In genomic region chr11:3832193-3832901, GRCm38 (mm10) we compare ENCODE assay signal across 8 mouse cellular contexts. TPM values are rescaled to one million over a fixed set of nuclear protein-coding genes. Genes with fewer than 3 reads are reported as not detected.
DNase-seq lines count a peak whose midpoint lies in the region; ATAC-seq lines count a peak whose summit lies in the region.

No protein-coding gene starts in this region.

- peak; percentile 52 for DNase-seq in embryonic facial prominence, embryonic 11.5 days (ENCODE audit: low spot score)
- no peak for DNase-seq in embryonic facial prominence, embryonic 10.5 days (ENCODE audit: low spot score)
- peak; percentile 56 to 61 for DNase-seq in left cerebral cortex, adult 18-20 months (ENCODE audit: low spot score in 2 of 2)
- DNase-seq in left cerebral cortex, postnatal 10 days (ENCODE audit: extremely low spot score in 1 of 2, low spot score in 2 of 2): no peak
- peak; percentile 84 for DNase-seq in Muller cell, postnatal 12 days (ENCODE audit: inconsistent ontology term)
- peak; percentile 64 for DNase-seq in kidney, postnatal 10 days
- peak; percentile 28 for DNase-seq in thymus, postnatal 25 days
- no peak for DNase-seq in ovary, postnatal 36 days (ENCODE audit: low spot score)

- no peak overlapping the region for H3K27ac ChIP-seq in embryonic facial prominence, embryonic 11.5 days (replicated peaks; ENCODE audit: low read depth, low read length)
- no peak overlapping the region for H3K27ac ChIP-seq in embryonic facial prominence, embryonic 10.5 days (replicated peaks)

- no peak overlapping the region for H3K4me2 ChIP-seq in embryonic facial prominence, embryonic 11.5 days (ENCODE audit: low read depth, low read length)

- no peaks in the 10 kb centered on the region for H3K36me3 ChIP-seq in embryonic facial prominence, embryonic 11.5 days (replicated peaks; ENCODE audit: control insufficient read depth, insufficient read depth, low read depth, low read length)
- no peaks in the 10 kb centered on the region for H3K36me3 ChIP-seq in embryonic facial prominence, embryonic 10.5 days (replicated peaks)

- H3K4me3 ChIP-seq in embryonic facial prominence, embryonic 11.5 days (ENCODE audit: low read depth, low read length): no peak overlapping the region
- H3K4me3 ChIP-seq in embryonic facial prominence, embryonic 10.5 days: no peak overlapping the region

- no peaks in the 10 kb centered on the region for H3K4me1 ChIP-seq in embryonic facial prominence, embryonic 11.5 days (ENCODE audit: control insufficient read depth, insufficient read depth, low read length)
- H3K4me1 ChIP-seq in embryonic facial prominence, embryonic 10.5 days: peaks cover 9% of the 10 kb centered on the region

- intact Hi-C loops in left cerebral cortex, postnatal 10 days (cut with DNase I): no loop called here

- no peak for ATAC-seq in embryonic facial prominence, embryonic 11.5 days (replicated peaks; ENCODE audit: insufficient number of reproducible peaks, low FRiP score, low TSS enrichment, low read depth)

- H3K9me3 ChIP-seq in embryonic facial prominence, embryonic 11.5 days (replicated peaks; ENCODE audit: control insufficient read depth, low read length): no peaks in the 10 kb centered on the region
- H3K9me3 ChIP-seq in embryonic facial prominence, embryonic 10.5 days: peaks cover 5% of the 10 kb centered on the region; the same call in 1 of the 2 replicates

- 52% methylated on average over 6 of the region's 6 CpGs for WGBS in embryonic facial prominence, embryonic 11.5 days
- 54% methylated on average over 6 of the region's 6 CpGs for WGBS in embryonic facial prominence, embryonic 10.5 days

- H3K9ac ChIP-seq in embryonic facial prominence, embryonic 11.5 days (replicated peaks; ENCODE audit: low read length): no peak overlapping the region

- no peaks in the 10 kb centered on the region for H3K27me3 ChIP-seq in embryonic facial prominence, embryonic 11.5 days (ENCODE audit: control insufficient read depth, insufficient read depth, low read length)
- 0 out of 2 replicates have a peak, but pooled peaks cover 17% of the 10 kb centered on the region for H3K27me3 ChIP-seq in embryonic facial prominence, embryonic 10.5 days (replicated peaks; ENCODE audit: low read depth, poor library complexity, severe bottlenecking)

RNA-seq across cellular contexts. Expression of gene Osbp2, which starts 31.4 kb away (rescaled TPM):
- 0.55 and 0.85 TPM in 2 replicates for polyA plus RNA-seq in embryonic facial prominence, embryonic 11.5 days (2014; fragmentation: Nextera tagmentation; extraction: Ambion mirVana)
- 0.82 and 1.2 TPM in 2 replicates for polyA plus RNA-seq in embryonic facial prominence, embryonic 10.5 days (2016; fragmentation: Nextera tagmentation; extraction: Ambion mirVana)
- total RNA-seq in left cerebral cortex, adult 18-20 months (2021): 100 to 1,000 TPM; 132 to 142 TPM
- 100 to 1,000 TPM; 125 to 126 TPM for total RNA-seq in left cerebral cortex, postnatal 10 days (2021)

Comparison
In these comparisons a context has a peak if more than half of its experiments do, and no peak if none do; other contexts are left out.
1. DNase-seq: peak in embryonic facial prominence, embryonic 11.5 days (single experiment), left cerebral cortex, adult 18-20 months (2 of 2), Muller cell, postnatal 12 days (single experiment), kidney, postnatal 10 days (single experiment) and thymus, postnatal 25 days (single experiment); none in embryonic facial prominence, embryonic 10.5 days (single experiment), left cerebral cortex, postnatal 10 days (0 of 2) and ovary, postnatal 36 days (single experiment).